Mouse (Mus musculus) G1E (cell line): Measurements from ENCODE around the gene Gm7138.

ENCODE experiments used
- CTCF ChIP-seq: IDR thresholded peaks from 2 replicates; pipeline ENCODE4 v1.5.1; 2012; ENCODE audit warnings: low read depth, low read length, inconsistent platforms, mixed read lengths
- GATA1 ChIP-seq: IDR thresholded peaks from 2 replicates; pipeline ENCODE4 v1.6.1; 2012; ENCODE audit warnings: borderline replicate concordance, low read length, inconsistent platforms, mixed read lengths

- TF ChIP-seq CTCF: no peak
- no peak for TF ChIP-seq GATA1
Observed at GRCm38 (mm10) chr10:77819203-77819602, 42.5 kb upstream of the Gm7138 start.
